Mouse (Mus musculus) bone marrow, adult 2 months (tissue): ENCODE results near the gene Ccdc40.

Experiments
- CTCF ChIP-seq: fragments of 200-500 bp; IDR thresholded peaks from 2 replicates; pipeline ENCODE4 v1.5.1; 2011; ENCODE audit warnings: low read length, control low read depth; ENCODE audit not compliant: control insufficient read depth, insufficient read depth
- POLR2A ChIP-seq: fragments of 200-500 bp; IDR thresholded peaks from 2 replicates; pipeline ENCODE4 v1.6.1; 2011; ENCODE audit warnings: low read depth, mild to moderate bottlenecking, control low read depth, low read length, borderline replicate concordance; ENCODE audit not compliant: control insufficient read depth

- TF ChIP-seq CTCF (no peak), POLR2A (no peak)
These were observed 69.6 kb downstream of the Ccdc40 start for GRCm38 (mm10) chr11:119297996-119298395.
